Mouse (Mus musculus) ZHBTc4 (cell line): ENCODE data around the gene Zfp935.
"Not testable (repeated sequence)": the region's sequence is repeated elsewhere in the genome, so short reads cannot be mapped to it uniquely, and the experiment has no call there.

ENCODE experiments used
- DNase-seq: peaks from one replicate; pipeline ENCODE4 v3.0.0-alpha.2; 2011; ENCODE audit warnings: low read depth, low spot score

Gene Zfp935

DNA sequence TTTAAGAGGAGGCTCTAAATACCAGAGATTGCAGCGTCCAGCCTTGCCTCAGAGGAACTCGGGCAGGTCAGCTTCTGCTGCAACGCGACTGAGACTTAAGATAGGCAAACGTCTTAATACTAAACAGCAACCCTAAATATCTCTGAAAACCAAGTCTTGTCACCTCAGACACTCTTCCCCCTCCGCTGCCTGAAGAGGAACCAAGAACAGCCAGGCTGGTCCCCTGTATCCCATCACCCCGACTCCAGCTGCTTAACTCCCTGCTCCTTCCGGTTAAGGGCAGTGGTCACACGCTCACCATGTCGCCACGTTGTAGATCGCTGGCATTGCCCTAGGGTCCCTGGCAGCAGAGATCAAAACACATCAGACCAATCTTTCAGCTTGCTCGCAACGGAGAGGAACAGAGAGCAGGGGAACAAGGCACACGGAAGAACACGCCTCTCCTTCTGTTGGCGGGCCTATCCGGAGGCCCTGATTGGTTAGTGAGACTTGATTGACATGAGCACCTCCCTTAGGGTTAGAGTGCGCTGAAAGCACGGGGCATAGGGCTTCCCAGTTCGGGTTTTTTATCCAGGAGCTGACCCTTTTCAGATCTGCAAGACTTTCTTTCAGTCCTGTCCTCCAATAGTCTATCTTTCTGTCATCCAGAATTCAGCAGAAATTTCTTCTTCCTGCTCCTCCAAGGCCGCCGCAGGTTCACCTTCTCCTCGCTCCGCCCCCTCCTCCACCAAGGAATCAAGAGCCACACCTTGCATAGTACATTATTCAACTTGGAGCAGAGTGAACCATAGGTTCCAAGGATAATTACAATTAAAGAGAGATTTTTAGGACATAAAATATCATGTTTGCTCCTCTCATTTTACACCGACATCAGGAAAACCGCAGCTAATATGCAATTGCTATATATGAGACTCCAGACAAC, at the start of gene Zfp935:
Gene Zfp935 (minus strand): TSS at position 323 of the 922 bp plus-strand sequence.
- DNase-seq = peak; percentile 51

DNA sequence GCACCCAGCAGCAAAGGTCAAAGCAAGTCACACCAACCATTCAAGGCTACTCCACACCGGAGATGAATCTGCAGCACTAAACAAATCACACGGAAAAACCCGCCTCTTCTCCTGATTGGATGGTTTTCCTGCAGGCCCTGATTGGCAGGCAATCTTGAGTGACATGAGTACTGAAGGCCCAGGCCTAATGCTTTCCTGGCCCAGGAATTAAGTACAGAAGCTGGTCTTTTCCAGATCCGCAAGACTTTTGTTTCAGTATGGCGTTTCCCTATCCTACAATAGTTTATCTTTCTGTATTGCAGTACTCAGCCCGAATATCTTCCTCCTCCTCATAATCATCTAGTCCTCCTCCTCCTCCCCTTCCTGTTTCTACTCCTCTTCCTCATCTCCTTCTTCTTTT, 12.8 kb upstream of the Zfp935 start, which contains the start of gene Zfp934:
Gene Zfp934 (minus strand): TSS at position 101 of the 400 bp plus-strand sequence.
- DNase-seq = not testable (repeated sequence)

- DNase-seq = not testable (repeated sequence)
Observed at GRCm38 (mm10) chr13:62561696-62562095, 3.4 kb upstream of the Zfp935 start.

- peak; percentile 27 for DNase-seq
Observed at GRCm38 (mm10) chr13:62530129-62530528, 28.2 kb downstream of the Zfp935 start.

- DNase-seq = peak; percentile 90
Observed at GRCm38 (mm10) chr13:62510641-62511420, 47.5 kb downstream of the Zfp935 start.

DNA sequence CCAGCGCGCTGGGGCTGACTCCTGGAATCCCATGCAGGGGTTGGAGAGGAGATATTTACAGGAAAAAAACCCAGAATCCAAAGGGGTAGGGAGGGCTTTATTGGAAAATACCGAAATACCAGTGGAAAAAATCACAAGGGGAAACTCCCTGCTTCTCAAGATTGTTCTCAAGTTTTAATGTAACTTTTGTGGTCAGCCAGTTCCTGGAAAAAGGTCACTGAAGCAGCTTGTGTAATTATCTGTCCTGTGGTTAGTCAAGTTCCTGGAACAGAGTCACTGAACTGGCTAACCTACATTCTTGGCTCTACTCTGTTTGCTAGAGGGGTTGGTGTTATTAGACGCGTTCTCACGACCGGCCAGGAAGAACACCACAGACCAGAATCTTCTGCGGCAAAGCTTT, 85.7 kb downstream of the Zfp935 start:
- not testable (repeated sequence) for DNase-seq

GRCm38 (mm10) chr13:62469947-62470346, 88.4 kb downstream of the Zfp935 start:
- DNase-seq = peak; percentile 82

DNA sequence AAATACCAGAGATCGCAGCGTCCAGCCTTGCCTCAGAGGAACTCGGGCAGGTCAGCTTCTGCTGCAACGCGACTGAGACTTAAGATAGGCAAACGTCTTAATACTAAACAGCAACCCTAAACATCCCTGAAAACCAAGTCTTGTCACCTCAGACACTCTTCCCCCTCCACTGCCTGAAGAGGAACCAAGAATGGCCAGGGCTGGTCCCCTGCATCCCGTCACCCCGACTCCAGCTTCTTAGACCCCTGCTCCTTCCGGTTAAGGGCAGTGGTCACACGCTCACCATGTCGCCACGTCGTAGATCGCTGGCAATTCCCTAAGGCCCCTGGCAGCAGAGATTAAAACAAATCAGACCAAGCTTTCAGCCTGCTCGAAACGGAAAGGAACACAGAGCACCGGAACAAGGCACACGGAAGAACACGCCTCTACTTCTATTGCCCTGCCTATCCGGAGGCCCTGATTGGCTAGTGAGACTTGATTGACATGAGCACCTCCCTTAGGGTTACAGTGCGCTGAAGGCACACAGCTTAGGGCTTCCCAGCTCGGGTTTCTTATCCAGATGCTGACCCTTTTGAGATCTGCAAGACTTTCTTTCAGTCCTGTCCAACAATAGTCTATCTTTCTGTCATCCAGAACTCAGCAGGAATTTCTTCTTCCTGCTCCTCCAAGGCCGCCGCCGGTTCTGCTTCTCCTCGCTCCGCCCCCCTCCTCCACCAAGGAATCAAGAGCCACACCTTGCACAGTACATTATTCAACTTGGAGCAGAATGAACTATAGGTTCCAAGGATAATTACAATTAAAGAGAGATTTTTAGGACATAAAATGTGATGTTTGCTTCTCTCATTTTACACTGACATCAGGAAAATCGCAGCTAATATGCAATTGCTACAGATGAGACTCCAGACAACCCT, 91.6 kb downstream of the Zfp935 start, which contains the start of gene Gm49359:
Gene Gm49359 (minus strand): TSS at position 409 of the 911 bp plus-strand sequence.
- DNase-seq = peak; percentile 94
